ENCODE assay signal across 16 mouse cellular contexts in the genomic region with DNA sequence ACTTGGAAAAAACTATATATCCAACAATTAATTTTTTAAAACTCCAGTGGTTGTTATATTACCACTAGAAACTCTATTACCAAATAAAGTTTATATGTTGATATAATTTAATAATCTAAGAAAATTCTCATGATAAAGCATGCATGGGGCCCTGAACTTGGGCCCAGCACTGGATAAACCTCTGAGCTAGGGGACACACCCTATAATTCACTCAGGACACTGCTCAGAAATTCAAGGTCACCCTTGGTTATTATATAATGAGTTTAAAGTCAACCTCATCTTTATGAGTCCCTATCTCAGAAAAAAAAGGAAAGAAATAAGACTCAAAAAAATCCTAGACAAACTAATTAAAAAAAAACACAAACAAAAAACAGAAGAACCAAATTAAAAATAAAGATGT.
"Had no signal": no experiment of that assay in that cellular context is flagged by ENCODE, and none has a peak within 500 bp of the region (broad histone marks: within the 10 kb centered on the region; RNA-seq: fewer than 3 reads in every experiment).

No protein-coding gene starts in this region.

- H3K9ac ChIP-seq: neural tube, embryonic 13.5 days; neural tube, embryonic 15.5 days; stomach, embryonic 15.5 days had no signal

- H3K4me1 ChIP-seq: neural tube, embryonic 15.5 days; stomach, embryonic 15.5 days had no signal

- H3K4me2 ChIP-seq: neural tube, embryonic 13.5 days; neural tube, embryonic 15.5 days; stomach, embryonic 15.5 days had no signal

- H3K27me3 ChIP-seq: neural tube, embryonic 13.5 days; neural tube, embryonic 15.5 days; stomach, embryonic 15.5 days had no signal

- DNase-seq: retina, postnatal 1 day; right cerebral cortex, adult 18-20 months; right cerebral cortex, postnatal 14 days; right cerebral cortex, postnatal 25 days; right cerebral cortex, postnatal 4 days; spleen, adult 18-20 months; thymus, adult 18-20 months; thymus, adult 2 months; thymus, postnatal 14 days; thymus, postnatal 25 days; thymus, postnatal 36 days; thymus, postnatal 4 days had no signal

- H3K36me3 ChIP-seq: neural tube, embryonic 15.5 days; stomach, embryonic 15.5 days had no signal

- H3K9me3 ChIP-seq: neural tube, embryonic 13.5 days; neural tube, embryonic 15.5 days; stomach, embryonic 15.5 days had no signal

- H3K4me3 ChIP-seq: neural tube, embryonic 13.5 days; neural tube, embryonic 15.5 days; stomach, embryonic 15.5 days had no signal

- H3K27ac ChIP-seq: neural tube, embryonic 13.5 days; neural tube, embryonic 15.5 days; stomach, embryonic 15.5 days; stomach, postnatal 0 days had no signal
